Mouse (Mus musculus) left cerebral cortex, postnatal 4 days (tissue): ENCODE data around the gene Vapb. TPM values are rescaled to one million over a fixed set of nuclear protein-coding genes. Genes with fewer than 3 reads are reported as not detected.
A peak's percentile ranks its signal among the peaks of the same experiment; 100 is the strongest.

Experiments used
- DNase-seq: peaks from one replicate; pipeline ENCODE4 v3.0.0-alpha.2; 2022
- intact Hi-C: fragments of 180-260 bp; cut with DNase I; formaldehyde crosslinking; loops from one replicate; pipeline ENCODE4 v1.15.1; 2025
- total RNA-seq, 2 experiments: library from RNA; stranded (reverse); gene quantifications; 2 replicates each; pipeline ENCODE4 v1.2.3; 2021

The Vapb gene
- total RNA-seq, 2 experiments from 2014 or later = 84.7 to 94.7 TPM

GRCm38 (mm10) chr2:173730444-173730966, 6.8 kb upstream of the Vapb start:
- DNase-seq = peak; percentile 4
- intact Hi-C loops = loop anchor here (10.0 kb wide), 1 partner anchor 564 kb away; no protein-coding TSS in a partner anchor

- intact Hi-C loops = loop anchor here (10.0 kb wide), 1 partner anchor 560 kb away; no protein-coding TSS in a partner anchor
- no peak for DNase-seq
Measured at GRCm38 (mm10) chr2:173734426-173734825, 2.9 kb upstream of the Vapb start.

GRCm38 (mm10) chr2:173738232-173738631, 921 bp downstream of the Vapb start:
- no peak for DNase-seq
- intact Hi-C loops = loop anchor here (10.0 kb wide), 1 partner anchor 557 kb away; no protein-coding TSS in a partner anchor

GRCm38 (mm10) chr2:173739107-173739506, 1.8 kb downstream of the Vapb start:
- DNase-seq = no peak
- intact Hi-C loops = loop anchor here (10.0 kb wide), 1 partner anchor 556 kb away; no protein-coding TSS in a partner anchor

- intact Hi-C loops = no loop called here
- DNase-seq = no peak
Measured at GRCm38 (mm10) chr2:173742090-173742489, 4.8 kb downstream of the Vapb start.

- no peak for DNase-seq
- intact Hi-C loops = no loop called here
Measured at GRCm38 (mm10) chr2:173742744-173743143, 5.4 kb downstream of the Vapb start.

- intact Hi-C loops = no loop called here
- no peak for DNase-seq
Measured at GRCm38 (mm10) chr2:173744070-173744815, 6.9 kb downstream of the Vapb start.

- intact Hi-C loops = no loop called here
- DNase-seq = no peak
Measured at GRCm38 (mm10) chr2:173748961-173749659, 11.8 kb downstream of the Vapb start.

- intact Hi-C loops = no loop called here
- no peak for DNase-seq
Measured at GRCm38 (mm10) chr2:173755433-173756144, 18.3 kb downstream of the Vapb start.

- DNase-seq = no peak
- intact Hi-C loops = no loop called here
Measured at GRCm38 (mm10) chr2:173757624-173758155, 20.4 kb downstream of the Vapb start.

GRCm38 (mm10) chr2:173760607-173761006, 23.3 kb downstream of the Vapb start:
- DNase-seq = no peak

GRCm38 (mm10) chr2:173764629-173765028, 27.3 kb downstream of the Vapb start:
- intact Hi-C loops = no loop called here
- DNase-seq = no peak

More at GRCm38 (mm10) chr2:173760607-173761006, 23.3 kb downstream of the Vapb start:
- intact Hi-C loops = no loop called here

GRCm38 (mm10) chr2:173767959-173768595, 30.8 kb downstream of the Vapb start:
- no peak for DNase-seq
- intact Hi-C loops = no loop called here

- intact Hi-C loops = no loop called here
Measured at GRCm38 (mm10) chr2:173769183-173769582, 31.9 kb downstream of the Vapb start.

GRCm38 (mm10) chr2:173770620-173771019, 33.3 kb downstream of the Vapb start:
- intact Hi-C loops = no loop called here
- DNase-seq = no peak

More at GRCm38 (mm10) chr2:173769183-173769582, 31.9 kb downstream of the Vapb start:
- no peak for DNase-seq

- no peak for DNase-seq
- intact Hi-C loops = no loop called here
Measured at GRCm38 (mm10) chr2:173771706-173772105, 34.4 kb downstream of the Vapb start.

GRCm38 (mm10) chr2:173775556-173775955, 38.2 kb downstream of the Vapb start:
- no peak for DNase-seq

GRCm38 (mm10) chr2:173776108-173776507, 38.8 kb downstream of the Vapb start:
- no peak for DNase-seq
- intact Hi-C loops = no loop called here

More at GRCm38 (mm10) chr2:173775556-173775955, 38.2 kb downstream of the Vapb start:
- intact Hi-C loops = no loop called here

GRCm38 (mm10) chr2:173780931-173781330, 43.6 kb downstream of the Vapb start:
- DNase-seq = no peak
- intact Hi-C loops = no loop called here

- intact Hi-C loops = no loop called here
- DNase-seq = no peak
Measured at GRCm38 (mm10) chr2:173784366-173784765, 47.1 kb downstream of the Vapb start.
